Mouse (Mus musculus) layer of hippocampus, adult 8-10 months (tissue): ENCODE results near the gene Fndc8. TPM values are rescaled to one million over a fixed set of nuclear protein-coding genes. Genes with fewer than 3 reads are reported as not detected.

Source experiments
- DNase-seq, 2 experiments: peaks; one replicate each; pipeline ENCODE4 v3.0.0; 2022; ENCODE audit warnings: low spot score in 2 of 2
- total RNA-seq, 4 experiments: library from RNA; stranded (reverse); gene quantifications; 2 replicates each; pipeline ENCODE4 v1.2.4; 2022

Fndc8 gene
- not detected for total RNA-seq

DNA sequence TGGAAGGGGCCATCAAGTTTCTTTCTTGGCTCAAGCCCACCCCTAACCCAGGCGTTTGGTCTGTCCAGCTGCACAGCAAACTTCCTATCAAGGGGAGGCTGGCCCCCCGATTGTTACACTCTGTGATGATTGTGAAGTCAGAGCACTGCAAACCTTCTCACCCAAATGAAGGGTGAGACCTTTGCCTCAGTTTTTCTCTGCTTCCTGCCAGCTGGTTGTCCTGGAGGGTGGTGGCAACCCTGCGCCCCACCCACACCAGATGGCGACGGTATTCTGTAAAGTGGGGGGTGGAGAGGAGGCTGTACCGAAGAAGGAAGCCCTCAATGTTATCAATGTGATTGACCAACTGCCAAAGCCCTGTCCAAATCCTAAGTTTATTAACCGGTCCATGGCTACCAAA, at the start of gene Fndc8:
Fndc8 (plus strand) TSS at position 189 of the 400 bp plus-strand sequence.
- DNase-seq = no peak

DNA sequence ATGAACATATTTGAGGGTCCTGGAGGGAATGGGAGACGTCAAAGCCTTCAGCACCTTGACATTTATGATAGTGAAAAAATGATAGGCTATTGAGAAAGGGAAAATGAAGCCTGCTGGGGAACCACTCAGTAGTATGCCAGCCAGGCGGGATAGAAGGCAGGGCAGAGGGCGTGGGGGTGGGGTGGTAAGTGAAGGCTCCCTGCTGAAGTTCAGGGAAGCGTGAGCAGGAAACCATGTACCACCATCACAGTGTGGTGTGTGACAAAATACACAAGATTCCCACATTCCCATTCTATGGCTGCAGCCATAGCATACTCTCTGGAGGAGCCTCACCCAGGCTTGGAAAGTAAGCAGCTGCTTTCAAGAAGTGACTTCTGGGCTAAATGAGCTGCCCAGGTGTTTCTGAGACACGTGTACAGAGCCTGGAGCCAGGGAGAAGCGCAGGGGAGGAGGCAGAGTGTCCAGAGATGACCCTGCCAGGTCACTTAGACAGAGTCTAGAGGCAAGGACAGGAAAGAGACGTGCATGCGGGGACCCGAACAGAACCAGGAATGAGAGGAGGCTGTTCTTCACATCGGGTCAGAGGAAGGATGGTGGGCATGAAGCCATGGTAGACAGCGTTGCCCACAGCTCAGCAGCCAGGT, 47.0 kb upstream of the Fndc8 start:
- DNase-seq = no peak

DNA sequence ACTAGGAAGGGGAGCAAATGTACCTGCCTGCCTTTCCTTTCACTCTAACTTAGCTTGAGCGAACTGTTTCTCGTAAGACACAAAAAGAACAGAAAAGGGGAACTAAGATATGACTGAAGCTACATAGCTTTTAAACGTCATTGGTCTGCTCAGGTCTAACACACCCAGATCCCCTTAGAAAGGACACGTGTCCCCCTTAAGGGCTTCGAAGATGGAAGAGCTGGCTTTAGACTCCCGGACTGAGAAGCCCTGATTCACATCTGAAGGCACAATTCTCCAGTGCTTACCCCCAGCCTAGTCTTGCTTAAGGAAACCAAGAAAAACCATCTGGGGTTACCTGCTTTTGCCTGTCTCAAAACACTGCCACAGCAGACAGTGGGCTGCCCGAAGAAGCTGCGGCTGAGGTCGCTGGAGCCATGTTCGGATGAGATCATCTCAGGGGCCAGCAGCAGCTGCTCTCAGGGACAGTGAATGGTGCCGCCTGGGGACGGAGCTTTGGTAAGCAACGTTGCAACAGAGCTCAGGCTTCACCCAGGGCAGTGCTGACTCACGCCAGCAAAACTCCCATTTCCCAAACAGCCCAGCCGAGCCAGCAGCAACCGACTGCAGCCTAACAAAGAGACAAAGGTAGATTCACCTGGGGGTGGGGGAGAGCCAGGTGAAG, 46.4 kb upstream of the Fndc8 start:
- peak; percentile 64 to 69 for DNase-seq

- no peak for DNase-seq
Measured at GRCm38 (mm10) chr11:82846079-82846436, 45.9 kb upstream of the Fndc8 start.

- DNase-seq = no peak
Measured at GRCm38 (mm10) chr11:82846938-82847337, 45.0 kb upstream of the Fndc8 start.

DNA sequence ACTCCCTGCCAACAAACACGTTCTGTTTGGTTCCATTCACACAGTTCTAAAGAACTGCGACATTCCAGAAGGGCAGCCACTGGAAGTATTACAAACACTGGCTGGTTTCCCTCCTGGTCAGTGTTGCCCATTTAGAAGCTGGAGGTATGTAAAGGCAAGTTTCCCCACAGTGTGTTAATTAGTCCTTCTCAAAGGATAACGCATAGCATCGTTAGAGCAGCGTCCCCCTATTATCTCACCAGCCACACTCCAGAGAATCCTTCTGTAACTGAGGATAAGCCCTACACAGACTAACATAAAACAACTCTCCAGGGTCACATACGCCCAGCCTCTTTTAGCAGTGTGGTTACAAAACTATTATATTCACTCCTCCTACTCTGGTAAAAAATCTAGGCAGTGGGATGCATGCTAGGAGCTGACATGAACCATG, 44.3 kb upstream of the Fndc8 start:
- DNase-seq = no peak

DNA sequence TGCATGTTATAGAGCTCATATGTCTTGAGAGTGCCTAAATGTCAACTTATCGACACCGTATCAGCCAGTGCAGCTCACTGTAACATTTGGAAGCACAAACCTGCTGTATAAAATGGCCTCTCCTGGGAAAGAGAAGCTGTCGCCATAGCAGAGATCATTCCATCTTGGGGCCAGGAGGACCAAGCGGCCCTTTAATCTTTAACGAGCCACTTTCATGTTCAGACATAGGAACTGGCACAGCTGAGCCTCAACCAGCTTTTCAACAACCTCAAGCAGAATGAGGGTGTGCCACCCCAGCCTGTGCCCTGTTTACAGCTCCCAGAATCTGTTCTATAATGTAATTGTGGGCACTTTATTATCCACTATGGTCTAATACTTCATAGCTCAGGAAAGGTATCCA, 41.7 kb upstream of the Fndc8 start:
- no peak for DNase-seq

GRCm38 (mm10) chr11:82852115-82852514, 39.8 kb upstream of the Fndc8 start:
- no peak for DNase-seq

GRCm38 (mm10) chr11:82852540-82852939, 39.4 kb upstream of the Fndc8 start:
- no peak for DNase-seq

GRCm38 (mm10) chr11:82852958-82853357, 39.0 kb upstream of the Fndc8 start:
- no peak for DNase-seq

DNA sequence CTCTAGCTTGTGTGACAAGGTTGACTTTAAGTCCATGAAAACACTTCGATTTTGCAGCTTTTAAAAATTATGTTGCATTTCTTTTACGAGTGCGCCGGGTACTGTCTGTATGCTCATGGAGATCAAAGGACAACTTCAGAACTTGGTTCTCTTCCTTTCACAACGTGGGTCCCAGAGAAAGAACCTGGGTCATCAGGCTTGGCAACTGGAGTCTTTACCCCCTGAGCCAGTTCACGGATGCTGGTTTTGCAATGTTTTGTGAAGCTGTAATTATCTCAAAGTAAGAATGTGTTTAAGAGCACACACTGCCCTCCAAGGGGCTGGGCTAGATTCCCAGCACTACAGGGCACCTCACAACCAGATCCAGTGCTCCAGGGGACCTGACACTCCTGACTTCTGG, 37.8 kb upstream of the Fndc8 start:
- DNase-seq = no peak

DNA sequence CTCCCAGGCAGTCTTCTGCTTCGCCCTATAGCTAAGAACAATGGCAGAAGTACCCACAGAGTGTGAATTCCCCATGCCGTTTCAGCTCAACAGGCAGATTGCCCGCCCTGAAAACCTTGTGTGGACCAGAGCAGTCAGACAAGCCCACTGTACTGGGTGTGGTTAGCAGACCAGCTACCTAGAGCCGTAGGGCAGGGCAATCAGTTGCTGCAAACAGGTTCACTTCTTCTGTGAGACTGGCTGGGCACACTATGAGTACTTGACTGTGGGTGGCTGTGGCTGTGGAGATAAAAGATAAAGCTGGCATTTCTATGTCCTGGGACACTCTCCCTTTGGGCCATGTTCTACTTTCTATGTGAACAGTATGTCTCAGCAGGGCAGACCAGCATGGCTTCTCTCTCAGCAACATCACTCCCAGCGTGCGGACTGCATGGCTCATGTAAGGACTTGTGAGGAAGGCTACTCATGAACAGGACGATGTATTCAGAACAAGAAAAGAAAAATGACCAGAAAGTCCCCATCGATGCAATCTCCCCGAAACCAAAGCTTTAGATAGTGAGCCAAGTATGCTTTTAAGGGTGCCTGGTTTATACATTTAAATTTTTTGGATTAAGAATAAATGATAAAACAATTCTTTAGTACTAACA, 36.5 kb upstream of the Fndc8 start:
- no peak for DNase-seq

- no peak for DNase-seq
Measured at GRCm38 (mm10) chr11:82856032-82856431, 35.9 kb upstream of the Fndc8 start.

- DNase-seq = no peak
Measured at GRCm38 (mm10) chr11:82857307-82857848, 34.5 kb upstream of the Fndc8 start.

DNA sequence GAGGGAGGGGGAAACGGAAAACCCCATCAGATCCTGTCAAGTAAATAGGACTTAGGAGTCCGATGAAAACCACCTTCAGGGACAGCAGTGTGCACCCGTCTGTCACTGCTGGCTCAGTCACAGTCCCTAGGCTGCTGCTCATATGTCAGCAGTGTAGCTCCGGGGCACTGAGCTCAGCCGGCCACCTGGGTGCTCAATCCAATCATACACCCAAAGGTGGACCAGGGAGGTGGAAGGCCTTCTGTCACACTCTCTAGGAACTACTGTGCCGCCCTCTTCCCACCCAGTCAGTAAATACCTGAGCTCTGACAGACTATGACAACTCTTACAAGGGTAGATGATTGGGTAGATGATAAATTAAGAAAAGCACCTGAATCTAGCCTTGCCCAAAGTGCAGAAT, 31.2 kb upstream of the Fndc8 start:
- DNase-seq = no peak

GRCm38 (mm10) chr11:82861558-82861957, 30.4 kb upstream of the Fndc8 start:
- no peak for DNase-seq

- DNase-seq = no peak
Measured at GRCm38 (mm10) chr11:82862638-82863037, 29.3 kb upstream of the Fndc8 start.

DNA sequence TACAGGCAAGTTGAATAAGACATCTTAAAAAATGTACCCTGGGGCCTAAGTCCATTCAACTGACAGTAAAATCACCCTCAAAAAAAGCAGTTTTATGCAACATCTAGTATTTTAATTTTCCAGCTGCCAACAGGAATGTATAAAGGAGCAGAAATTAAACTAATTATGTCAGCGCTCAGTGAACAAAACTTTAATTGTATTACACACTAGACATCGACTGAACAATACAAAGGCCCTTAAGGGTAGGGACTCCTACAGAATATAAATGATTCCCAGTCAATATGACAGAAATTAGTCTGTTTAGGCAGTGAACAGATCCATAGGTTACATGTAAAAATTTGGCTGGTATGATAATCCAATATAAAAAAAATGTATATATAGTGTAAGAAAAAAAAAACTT, 28.9 kb upstream of the Fndc8 start:
- DNase-seq = no peak

DNA sequence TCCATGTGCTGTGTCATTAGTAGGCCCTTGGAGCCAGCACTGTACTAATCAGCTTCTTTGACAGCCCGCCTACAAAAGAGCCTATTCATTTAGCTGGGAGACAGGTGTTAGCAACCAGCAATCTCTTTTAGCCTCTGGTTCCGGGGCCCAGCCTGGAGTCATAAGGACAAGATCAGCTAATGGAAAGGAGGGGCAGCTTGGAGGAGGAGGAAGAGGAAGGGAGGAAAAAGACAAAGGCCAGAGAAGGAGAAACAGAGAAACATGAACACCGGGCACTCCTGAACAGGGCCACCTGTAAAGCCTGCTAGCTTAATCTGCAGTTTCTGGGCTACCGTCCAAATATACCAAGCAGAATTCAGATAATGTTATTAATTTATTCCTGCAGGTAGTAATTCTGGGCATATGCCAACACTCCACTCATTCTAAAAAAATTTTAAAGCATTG, 28.4 kb upstream of the Fndc8 start:
- DNase-seq = no peak

- DNase-seq = no peak
Measured at GRCm38 (mm10) chr11:82865957-82866356, 26.0 kb upstream of the Fndc8 start.

- DNase-seq = no peak
Measured at GRCm38 (mm10) chr11:82866850-82867564, 24.9 kb upstream of the Fndc8 start.

DNA sequence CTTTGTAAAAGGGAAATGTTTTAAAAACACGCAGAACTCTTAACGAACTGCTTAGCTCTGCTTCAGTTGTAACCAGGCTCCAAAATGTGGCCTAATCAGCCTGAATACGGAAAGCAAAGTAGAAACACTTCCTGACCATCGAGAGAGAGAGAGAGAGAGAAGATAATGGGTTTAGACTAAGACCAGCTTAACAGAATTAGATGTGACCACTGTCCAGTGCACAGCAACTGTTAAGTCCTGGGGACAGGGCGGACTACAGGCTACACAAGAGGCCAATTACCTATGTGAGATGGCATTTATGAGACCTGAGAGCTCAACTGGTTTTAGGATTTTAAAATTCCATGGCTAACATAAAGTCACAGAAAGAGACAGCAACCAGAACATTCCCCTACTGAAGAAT, 24.0 kb upstream of the Fndc8 start:
- no peak for DNase-seq
